Mouse (Mus musculus) T-helper 17 cell (primary cell): Measurements from ENCODE around the gene Chpf.

Experiments used
- in situ Hi-C, 2 experiments: fragments of 300-600 bp; cut with MboI, MseI; formaldehyde crosslinking; loops; 1 replicate in 1 of 2; 2 replicates in 1 of 2; pipeline ENCODE4 v1.15.1; 2025; ENCODE audit warnings: high pct_unique_total_duplicates in 2 of 2

Chpf gene

DNA sequence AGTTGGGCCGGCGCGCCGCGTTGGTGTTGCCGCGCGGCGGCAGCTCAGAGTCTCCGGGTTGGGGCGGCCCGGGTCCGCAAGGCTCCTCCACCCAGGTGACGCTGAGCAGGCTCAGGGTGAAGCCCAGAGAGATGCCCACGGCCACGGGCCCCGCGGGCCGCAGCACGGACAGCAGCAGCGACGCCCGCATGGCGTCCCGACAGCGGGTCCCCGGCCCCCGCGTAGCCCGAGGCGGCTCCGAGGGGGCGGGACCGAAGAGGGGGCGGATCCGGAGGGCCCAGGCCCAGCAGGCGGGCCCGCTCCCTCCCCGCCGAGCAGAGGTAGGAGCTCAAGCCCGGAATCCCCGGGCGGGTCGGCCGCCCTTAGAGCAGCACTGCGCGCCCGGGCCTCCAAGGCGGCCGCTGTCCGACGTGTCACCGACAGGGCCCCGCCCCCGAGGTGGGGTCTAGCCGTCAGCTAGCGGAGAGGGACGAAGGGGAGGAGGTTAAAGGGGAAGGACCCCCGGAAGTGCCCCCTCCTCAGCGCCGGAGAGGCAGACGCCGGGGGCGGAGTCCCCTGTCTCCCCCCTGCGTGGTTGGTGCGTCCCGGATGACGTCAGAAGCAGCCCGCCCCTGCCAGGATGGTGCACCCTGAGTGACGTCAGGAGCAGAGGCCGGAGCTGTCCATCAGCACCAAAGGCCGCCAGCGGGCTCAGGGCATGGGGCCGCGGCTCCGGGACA, at the start of gene Chpf, which contains the start of gene Tmem198:
Chpf (minus strand) TSS at position 392 of the 719 bp plus-strand sequence.
Tmem198 (plus strand) TSS at position 617 of the 719 bp plus-strand sequence.
- in situ Hi-C loops, result loop anchor here (5.0 to 25.0 kb wide), 2 partner anchors 83 to 1092 kb away; partner anchors contain the start of genes Ctdsp1 (in 1 of the 2) and Slc11a1 (in 1 of the 2)

DNA sequence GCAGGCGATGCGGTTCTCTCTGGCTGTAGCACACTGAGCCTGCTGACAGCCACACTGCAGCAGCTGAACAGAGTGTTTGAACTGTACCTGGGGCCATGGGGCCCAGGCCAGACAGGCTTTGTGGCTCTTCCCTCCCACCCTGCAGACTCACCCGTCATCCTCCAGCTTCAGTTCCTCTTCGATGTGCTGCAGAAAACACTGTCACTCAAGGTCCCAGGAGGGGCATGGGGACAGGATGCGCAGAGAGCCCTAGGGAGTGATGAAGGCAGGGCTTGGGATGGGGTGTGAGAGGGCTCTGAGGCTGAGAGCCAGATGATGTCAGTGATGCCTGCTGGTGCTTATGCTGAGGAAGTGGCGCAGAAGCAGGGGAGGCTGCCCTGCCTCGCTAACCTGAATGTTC, 45.6 kb upstream of the Chpf start:
- in situ Hi-C loops, result loop anchor here in 1 of 2 experiments (10.0 kb wide), 1 partner anchor 660 kb away; no protein-coding TSS in a partner anchor

DNA sequence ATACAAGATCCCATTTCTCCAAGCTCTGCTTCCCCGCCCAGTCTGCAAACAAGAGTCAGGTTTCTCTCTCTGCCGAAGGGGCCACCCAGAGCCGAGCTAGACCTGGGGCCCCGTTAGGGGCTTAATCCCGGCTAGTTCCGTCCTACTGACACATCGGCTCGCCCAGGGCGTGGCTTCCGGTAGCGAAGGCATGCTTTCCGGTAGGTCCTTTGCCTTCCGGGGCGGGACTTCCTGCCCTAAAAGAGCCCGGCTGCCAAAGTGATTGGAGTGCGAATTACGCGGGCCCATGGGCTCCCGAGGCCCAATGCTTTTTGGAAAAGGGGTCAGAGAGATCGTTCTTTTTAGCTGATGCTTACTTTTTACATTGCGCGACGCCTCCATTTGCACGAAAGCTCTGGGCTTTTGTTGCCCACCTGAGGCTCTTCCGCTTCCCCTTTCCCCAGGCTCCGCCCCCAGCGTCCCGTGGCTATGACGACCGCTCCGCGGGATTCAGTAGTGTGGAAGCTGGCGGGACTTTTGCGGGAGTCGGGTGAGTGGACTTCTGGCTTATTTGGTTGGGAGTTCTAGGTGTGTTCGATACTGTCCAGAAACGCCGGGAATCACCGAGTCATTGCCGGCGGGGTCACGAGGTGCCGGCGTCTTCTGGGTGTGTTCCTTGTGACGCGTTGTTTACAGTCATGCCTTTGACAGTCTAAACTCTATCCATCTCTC, 42.4 kb upstream of the Chpf start, which contains the start of gene Stk11ip:
Stk11ip (plus strand) TSS at position 209 of the 711 bp plus-strand sequence.
- in situ Hi-C loops, result loop anchor here in 1 of 2 experiments (10.0 kb wide), 1 partner anchor 657 kb away; no protein-coding TSS in a partner anchor

DNA sequence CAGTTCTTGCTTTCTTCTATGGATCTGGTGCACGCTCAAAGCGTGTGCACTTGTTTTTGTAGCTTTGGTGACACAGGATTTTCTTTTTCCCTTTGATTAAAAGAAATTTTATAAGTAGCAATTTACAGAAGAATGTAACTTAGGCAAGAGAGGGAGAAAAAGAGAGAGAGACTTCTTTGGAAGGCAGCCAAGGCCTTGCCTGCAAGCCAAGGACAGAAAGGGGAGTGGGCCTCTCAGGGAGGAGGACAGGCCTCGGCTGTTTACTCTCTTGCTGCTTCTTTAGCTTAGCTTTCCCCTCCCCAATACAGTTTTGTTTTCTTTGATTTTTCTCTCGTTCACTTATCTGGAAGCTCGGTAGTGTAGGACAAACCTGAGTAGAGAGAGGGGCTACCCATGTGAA, 40.5 kb upstream of the Chpf start:
- in situ Hi-C loops, result no loop called here

DNA sequence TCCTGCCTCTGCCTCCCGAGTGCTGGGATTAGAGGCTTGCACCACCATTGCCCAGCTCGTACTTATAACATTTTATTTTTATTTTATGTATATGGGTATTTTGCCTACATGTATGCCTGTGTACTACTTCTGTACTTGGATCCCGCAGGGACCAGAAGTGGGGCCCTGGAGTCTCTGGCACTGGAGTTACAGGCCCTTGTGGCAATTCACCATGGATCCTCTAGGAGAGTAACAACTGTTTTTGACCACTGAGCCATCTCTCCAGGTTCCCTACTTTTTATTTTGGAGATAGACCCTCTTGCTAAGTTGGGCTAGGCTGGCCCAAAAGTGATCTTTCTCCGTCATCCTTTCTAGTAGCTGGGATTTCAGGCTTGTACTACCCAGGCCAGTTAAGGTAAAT, 39.3 kb upstream of the Chpf start:
- in situ Hi-C loops, result no loop called here

DNA sequence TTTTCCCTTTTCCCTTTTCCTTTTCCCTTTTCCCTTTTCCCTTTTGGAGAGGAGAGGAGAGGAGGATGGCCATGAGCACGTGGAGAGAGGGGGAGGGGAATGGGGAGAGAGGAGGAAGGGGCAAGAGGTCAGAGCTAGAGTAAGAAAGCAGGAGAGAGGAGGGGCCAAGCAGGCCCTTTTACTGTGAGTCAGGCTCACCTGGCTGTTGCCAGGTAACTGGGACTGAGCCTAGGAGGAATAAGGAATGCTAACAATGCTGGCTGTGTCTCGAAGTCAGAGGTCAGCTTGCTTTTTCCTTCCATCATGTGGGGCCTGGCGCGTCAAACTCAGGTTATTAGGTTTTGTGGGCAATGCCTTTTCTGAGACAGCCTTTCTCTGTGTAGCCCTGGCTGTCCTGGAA, 38.9 kb upstream of the Chpf start:
- in situ Hi-C loops, result no loop called here

DNA sequence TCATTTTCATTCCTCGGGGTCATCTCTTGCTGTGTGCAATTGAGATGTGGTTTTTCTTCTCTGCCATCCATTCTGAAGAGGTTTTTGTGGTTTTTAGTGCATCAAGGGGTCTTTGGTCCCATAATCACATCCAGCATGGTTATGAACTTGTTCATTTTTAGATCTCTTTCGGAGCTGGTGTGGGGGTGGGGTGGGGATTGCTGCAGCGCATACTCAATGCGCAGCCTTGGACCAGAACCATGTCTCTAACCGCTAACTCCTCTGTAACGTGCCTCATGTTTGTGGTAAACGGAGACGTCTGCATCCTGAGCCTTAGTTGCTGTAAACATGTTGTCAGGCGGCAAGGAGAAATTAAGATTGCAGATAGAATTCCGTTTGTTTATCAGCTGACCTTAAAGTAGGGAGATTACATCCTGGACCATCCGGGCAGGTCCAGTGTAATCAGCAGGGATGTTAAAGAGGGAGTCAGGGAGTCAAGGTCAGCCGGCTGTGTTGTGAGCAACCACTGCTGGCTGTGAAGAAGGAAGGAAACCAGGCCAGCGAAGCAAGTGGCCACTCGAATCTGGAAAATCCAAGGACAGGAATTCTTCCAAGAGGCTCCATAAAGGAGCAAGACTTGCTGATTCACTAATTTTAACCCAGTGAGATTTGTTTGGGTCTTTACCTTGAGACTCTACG, 37.7 kb upstream of the Chpf start:
- in situ Hi-C loops, result no loop called here

DNA sequence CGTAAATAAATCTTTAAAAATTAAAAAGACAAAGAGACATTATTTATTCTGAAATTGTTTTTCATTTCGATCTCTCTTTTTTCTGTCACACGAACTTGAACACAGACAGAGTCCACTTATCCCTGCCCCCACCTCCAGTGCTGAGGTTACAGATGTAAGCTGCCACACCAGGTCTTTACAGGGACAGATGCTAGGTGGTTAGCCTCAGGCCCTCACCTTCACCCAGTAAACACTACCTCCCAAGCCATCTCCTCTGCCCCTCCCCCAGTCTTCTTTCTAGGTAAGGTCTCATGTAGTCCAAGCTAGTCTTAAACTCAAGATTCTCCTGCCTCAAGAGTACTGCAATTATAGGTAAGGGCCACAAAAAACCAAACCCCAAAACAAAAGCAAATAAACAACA, 33.4 kb upstream of the Chpf start:
- in situ Hi-C loops, result no loop called here

DNA sequence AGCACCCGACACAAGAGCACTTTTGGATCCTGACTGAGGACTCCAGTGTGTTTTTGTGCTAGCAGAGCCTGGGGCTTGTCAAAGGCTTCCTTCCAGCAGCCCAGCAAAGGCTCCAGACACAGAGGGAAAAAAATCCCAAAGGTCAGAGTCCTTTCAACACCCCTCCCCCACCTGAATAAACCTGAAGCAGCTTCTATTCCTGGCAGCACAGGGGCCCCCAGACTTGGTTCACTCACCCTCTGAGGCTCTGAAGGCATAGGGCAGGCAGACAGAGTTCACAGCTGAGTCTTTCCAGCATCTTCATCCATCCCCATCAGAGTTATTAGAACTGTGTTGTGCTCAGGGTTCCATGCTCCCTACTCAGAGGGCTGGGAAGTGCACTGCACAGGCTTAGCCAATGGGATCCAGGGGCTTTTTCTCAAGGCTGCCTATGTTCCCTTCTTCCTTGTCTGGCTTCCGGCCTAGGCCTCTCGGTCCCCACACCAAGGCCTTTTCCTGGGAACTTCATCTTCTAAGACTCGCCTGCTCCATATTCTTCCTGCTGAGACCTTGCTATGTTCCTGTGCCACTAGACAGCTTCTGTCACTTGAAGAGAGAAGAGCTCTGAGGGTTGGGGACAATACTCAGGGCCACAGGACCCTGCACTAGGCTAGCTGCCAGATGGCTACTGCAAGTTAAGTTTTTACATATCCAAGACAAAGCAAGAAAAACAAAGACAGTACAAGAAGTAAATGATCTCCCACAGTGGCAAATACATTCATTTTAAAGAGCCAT, 32.5 kb upstream of the Chpf start:
- in situ Hi-C loops, result no loop called here

DNA sequence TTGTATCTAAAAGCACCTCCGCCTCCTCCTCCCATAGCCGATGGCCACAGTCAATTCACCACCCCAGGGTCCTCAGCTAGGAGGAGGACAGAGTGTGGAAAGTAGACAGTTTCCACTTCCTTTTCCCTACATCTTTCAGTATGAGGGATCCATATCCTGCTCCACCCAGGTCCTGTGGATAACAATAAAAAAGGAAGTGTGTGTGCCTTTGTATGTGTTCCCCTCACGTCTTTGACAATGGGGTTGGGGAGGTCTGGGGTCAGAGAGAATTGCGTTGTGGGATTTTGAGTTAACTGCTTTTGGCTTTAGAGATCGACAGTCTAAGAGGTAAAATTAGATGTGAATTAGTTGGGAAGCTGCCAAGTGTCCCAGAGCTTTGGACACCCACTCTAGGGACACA, 31.0 kb upstream of the Chpf start:
- in situ Hi-C loops, result no loop called here

DNA sequence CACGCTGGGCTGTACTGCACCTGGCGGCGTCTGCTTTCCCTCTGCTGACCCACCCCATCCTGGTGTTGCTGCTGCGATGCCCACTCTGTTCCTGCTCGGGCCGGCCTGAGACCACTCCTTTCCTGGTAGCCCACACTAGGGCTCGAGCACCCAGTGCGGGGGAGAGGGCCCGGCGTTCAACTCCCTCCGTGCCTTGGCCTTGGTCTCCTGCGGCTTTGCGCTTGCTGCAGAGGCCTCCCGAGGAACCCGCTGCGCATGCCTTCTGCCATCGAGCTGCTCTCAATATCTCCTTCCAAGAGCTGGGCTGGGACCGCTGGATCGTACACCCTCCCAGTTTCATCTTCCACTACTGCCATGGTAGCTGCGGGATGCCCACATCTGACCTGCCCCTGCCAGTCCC, 30.5 kb upstream of the Chpf start:
- in situ Hi-C loops, result no loop called here

DNA sequence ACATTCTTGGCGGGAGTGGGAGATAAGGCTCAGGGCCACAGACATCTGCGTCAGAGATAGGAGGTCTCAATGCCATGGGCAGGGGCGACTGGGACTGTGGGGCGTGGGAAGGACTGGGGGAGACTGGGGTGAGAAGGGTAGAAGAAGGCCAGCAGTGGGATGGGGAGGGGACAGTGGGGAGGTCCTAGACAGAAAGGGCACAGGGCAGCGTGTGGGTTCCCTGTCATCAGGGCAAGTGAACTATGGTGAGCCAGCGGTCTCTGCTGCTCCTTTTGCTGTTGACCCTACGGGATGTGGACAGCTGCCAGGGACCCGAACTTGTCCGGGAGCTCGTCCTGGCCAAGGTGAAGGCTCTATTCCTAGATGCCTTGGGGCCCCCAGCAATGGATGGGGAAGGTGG, 27.9 kb upstream of the Chpf start, which contains the start of gene Inha:
Inha (plus strand) TSS at position 72 of the 400 bp plus-strand sequence.
- in situ Hi-C loops, result no loop called here

DNA sequence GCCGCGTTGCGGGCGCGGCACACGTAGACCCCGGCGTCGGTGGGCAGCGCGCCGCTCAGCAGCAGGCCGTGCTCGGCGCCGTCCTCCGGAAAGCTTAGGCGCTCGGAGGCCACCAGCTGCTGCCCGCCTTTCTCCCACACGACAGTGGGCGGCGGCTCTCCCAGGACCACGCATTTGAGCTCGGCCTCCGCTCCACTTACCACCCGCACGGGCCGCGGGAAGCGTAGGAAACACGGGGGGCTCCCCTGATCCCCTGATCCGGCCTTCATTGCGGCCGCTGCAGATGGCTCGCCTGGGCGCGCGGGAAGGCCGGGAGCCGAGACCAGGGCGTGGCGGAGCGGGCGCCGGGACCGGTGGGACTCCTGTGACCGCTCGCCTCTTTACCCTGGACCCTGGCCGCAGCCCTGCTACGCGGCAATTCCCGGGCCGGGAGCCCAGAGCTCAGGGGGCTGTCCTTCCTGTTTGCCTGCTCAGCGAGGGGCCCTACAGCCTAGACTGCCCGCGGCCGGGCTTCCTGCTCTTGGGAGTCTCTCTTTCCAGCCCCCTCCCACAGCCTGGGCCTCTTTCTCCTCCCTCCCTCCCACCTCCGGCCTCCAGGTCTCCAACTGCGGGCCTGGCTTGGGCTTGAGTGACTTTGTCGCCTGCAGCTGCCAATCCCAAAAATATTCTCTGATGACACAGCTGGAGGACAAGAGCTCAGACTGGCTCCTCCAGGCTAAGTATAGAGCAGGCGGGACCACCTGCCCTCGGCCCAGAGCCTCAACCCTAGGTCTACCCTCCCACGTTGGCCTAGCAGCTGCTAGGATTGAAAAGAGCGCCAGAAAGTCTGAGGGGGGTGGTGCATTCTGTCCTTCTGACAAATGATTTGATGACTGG, 27.1 kb upstream of the Chpf start, which contains the start of gene Obsl1:
Obsl1 (minus strand) TSS at position 497 of the 876 bp plus-strand sequence.
- in situ Hi-C loops, result no loop called here

DNA sequence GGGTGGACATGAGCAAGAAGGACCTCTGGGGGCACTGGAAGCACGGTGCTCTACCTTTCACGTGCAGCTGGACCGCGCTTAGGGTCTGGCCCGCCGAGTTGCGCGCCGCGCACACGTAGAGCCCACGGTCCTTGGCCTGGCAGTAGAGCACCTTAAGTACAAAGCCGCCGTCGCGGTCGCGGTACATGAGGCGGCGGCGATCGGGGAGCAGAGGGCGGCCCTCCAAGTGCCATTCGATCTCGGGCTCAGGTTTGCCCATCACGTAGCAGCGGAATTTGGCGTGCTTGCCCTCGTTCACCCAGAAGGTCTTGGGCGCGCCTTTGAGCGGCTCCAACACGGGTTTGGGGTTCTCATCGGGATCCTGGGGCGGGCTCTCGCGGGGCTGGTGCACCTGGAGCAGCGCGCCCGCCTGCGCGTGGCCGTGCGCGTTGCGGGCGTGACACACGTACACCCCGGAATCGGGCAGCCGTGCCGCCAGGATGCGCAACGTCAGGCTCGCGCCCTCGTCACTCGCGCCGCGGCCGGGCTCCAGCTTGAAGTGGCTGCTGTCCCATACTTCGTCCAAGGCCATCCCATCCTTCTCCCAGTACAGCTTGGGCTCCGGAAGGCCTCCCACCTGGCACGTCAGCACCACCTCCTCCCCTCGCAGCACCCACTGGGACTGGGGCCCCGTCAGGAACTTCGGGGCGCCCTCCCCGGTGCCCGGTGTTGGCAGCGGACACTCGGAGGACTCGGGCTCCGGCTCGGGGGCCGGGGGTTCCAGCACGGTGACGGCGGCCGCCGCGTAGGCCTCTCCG, 26.2 kb upstream of the Chpf start:
- in situ Hi-C loops, result no loop called here

DNA sequence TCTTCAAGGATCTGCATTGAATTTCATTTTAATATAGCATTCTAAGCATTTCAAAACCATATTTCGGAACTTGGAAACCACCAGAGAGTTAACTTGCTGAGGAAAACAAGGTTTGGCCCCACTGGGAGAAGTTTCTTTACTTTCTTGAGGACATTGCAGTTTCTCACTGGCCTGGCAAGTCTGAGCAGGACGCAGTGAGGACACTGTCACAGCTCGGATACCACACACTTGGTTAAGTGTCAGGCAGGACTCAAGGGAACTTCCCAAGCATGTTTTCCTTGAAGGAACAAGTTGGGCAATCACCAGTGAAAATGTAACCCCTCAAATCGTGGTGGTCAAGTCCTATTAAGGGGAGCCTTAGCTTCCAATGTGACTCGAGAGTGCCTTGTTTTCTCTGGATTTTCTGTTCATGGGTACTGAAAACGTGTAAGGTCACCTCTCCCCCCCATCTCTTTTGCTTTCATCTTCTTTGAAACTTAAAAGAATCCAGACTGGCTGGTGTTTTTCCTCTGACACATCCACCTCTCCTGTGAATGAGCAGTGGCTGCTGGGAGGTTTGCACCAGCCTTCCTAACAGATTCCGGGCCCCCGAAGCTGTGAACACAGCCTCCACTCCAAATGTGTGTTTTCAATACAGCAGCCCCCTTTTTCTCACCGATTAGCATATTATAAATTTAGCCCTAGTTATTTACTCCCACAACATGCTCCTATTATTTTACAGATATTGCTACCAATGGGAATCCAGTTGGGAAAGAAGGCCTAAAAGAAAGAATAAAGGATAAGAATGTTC, 25.3 kb upstream of the Chpf start:
- in situ Hi-C loops, result no loop called here

DNA sequence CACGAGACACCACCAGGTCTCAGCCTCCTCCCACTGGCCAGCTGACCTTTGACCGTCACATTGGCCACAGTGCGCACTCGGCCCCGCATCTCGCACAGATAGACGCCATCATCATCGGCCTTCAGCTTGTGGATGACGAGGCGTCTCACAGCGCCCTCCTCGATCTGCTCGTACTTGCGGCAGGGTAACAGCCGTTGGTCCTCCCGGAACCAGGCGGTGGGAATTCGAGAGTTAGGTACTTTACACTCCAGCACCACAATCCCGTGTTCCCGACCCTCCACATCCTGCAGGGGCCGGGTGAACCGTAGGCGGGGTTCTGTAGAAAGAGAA, 24.5 kb upstream of the Chpf start:
- in situ Hi-C loops, result no loop called here

DNA sequence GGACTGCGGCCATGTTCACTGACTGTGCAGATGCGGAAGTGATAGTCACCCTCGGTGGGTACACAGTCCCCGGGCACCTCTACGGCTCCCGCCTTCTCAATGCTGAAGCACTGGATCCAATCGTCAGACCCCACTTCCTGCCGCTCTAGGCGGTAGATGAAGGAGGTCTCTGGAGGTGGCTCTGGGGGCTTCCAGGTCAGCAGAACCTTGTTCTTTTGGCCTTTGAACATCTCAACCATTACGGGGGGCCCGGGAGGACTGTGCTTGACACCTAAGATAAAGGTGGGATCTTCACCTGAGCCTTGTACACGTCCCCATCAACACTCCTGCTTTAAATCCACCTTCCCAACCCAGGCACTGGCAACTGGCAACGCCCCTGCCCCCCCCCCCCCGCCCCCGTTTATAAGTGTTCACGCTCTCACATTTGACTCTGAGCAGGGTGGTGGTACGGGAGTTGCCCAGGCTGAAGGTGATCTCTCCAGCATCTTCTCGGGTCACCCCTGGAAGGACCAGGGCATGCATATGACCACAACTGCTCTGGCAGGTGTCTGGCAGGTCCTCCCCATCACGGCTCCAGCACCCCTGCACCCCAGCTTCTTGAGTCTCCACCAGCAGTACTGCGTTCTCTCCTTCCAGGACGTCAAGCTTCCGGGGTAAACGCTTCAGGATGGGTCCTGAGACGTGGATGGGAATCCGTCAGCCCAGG, 24.0 kb upstream of the Chpf start:
- in situ Hi-C loops, result no loop called here

DNA sequence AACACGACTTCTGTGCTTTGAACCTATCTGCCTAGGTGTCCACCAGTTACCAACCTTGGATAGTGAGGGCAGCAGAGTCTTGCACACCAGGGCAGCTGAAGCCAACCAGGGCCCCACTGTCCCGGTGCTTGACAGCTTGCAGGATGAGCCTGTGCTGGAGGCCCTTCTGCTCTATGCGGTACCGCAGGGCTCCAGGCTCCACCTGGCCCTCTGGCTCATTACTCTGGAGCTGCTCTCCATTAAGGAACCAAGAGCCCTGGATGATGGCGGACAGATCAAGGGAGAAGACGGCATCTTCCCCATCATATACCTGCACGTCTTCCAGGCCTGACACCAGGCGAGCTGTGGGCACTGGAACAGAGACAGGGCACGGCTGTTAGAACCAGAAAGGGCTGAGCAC, 22.8 kb upstream of the Chpf start:
- in situ Hi-C loops, result no loop called here
